Mouse (Mus musculus): ENCODE data around the gene Hoxb8. TPM values are rescaled to one million over a fixed set of nuclear protein-coding genes. Genes with fewer than 3 reads are reported as not detected.

Gene Hoxb8
- polyA plus RNA-seq (2014; fragmentation: Illumina TruSeq; extraction: RNeasy Lipid Tissue Mini Kit (QIAGEN cat#74804); ENCODE audit: insufficient read depth, low read depth, low replicate concordance) = 0.17 TPM

DNA sequence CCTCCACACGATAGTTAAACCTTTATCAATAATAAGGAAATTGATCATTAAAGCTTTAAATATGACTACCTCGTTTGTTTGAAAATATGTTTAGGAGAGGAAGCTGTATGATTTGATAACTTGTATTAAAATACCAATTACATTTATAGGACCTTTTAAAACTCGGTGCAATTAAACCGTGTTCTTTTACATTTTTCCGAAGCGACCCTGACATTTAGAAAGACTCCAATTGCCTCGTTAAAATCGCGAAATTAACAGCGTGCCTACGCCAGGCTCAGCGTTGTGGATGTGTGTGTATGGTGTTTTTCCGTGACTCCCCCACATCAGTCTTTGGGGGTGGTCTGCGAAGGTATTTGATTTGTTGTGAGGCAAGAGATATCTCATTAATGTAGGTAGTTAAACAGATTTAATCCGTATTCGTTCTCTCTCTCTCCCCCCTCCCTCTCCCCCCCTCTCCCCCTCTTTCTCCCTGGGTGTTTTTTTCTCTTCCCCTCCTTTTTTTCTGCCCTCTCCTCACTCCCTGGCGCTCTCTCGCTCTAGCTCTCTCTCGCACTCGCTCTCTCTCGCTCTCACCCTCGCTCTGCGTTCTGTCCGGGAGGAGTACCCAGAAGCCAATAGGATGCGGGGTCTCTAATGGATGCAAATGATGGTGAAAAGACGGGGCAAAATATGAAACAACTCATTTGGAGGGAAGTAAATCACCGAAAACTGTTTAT, at the start of gene Hoxb8:
TSS of gene Hoxb8 (plus strand) at position 51 of the 716 bp plus-strand sequence.

DNA sequence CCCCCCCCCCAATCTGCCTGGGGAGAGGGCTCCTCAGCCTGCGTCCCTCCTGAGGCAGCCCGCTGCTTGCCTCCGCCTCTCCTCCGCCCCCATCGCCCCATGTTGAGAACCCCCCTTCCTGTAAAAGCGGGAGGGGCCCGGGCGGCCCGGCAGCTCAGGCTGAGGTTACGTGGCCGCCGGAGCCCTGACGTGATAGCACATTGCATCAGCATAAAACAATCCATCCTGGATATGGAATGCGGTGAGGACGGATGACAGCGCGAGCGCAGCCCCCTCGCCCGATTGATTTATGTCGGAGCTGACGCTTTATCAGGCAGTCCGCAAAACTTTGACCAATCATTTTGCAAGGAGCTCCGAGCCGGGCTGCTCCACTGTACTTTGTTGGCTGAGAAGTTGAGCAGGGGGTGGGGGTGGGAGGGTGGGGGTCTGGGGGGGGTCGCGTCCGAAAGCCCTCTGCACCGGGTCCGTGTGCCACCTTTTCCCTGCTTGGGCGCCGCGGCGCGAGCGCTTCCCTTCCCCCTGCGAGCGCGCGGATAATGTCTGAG, 10.6 kb upstream of the Hoxb8 start, which contains the start of gene Hoxb9:
TSS of gene Hoxb9 (plus strand) at position 462 of the 545 bp plus-strand sequence.

GRCm38 (mm10) chr11:96285771-96286738, 4.3 kb downstream of the Hoxb8 start, which contains the start of gene Hoxb7:
Hoxb7 (plus strand) TSS chr11:96286623.

DNA sequence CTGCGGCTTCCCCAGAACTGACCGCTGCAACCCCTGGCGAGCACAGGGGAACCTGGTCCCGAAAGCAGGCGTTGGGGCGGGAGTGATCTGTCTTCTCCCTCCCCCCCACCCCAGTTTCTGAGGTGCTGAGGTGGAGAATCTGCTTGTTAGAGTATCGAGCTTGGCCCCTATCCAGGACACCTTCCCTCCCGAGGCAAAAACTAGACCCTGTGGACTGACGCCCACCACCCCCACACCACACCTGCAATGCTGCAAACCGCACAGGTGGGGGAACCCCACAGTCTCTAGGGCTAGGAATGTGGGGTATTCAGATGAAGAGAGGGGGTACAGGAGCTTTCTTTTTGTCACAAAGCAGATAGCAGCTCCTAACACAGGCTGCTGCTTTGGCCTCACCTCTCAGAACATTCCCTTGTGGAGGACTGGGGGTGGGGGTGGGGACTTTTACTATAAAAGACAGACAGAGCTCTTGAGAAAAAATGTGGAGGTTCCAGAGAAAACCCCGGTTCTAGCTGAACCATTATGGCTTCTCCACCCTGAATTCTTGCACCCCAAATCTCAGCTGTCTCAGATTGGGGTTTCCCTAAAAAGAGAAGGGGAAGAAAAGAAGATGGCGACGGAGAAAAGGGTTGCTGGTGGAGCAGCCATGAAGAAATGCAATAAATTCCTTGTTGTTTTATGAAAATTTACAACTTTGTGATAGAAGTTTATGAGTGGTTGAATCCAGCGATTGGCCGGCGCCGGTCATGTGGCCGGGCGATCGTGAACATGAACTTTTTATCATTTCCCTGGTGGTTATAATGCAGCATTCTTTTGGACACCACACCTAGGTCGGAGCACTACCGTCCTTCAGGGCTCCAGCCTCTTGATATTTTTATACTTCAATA, 10.2 kb downstream of the Hoxb8 start, which contains the start of gene Hoxb6:
TSS of gene Hoxb6 (plus strand) at position 796 of the 884 bp plus-strand sequence.

DNA sequence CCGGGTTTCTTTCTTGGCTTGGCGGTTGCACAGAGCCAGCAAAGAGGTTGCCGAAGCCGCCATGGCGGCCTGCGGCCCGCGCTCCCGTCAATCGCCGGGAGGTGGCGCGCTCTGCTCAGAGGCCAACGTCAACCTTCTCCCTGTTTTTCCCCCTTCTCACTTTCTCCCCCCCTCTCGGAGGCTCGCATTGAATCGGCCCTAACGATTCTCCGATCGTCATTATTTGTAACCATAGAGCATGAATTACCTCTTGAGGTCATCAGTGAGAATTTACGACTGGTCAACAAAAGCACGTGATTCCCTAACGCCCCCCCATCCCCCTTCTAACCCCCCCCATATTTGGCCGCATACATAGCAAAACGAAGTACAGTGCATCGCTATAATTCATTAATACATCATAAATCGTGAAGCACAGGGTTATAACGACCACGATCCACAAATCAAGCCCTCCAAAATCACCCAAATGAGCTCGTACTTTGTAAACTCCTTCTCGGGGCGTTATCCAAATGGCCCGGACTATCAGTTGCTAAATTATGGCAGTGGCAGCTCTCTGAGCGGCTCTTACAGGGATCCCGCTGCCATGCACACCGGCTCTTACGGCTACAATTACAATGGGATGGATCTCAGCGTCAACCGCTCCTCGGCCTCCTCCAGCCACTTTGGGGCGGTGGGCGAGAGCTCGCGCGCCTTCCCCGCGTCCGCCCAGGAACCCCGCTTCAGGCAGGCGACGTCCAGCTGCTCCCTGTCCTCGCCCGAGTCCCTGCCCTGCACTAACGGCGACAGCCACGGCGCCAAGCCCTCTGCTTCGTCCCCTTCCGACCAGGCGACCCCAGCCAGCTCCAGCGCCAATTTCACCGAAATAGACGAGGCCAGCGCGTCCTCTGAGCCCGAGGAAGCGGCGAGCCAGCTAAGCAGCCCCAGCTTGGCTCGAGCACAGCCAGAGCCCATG, 21.7 kb downstream of the Hoxb8 start, which contains the start of gene Hoxb5:
TSS of gene Hoxb5 (plus strand) at position 186 of the 949 bp plus-strand sequence.

GRCm38 (mm10) chr11:96317608-96318367, 36.1 kb downstream of the Hoxb8 start, which contains the start of gene Hoxb4:
Hoxb4 (plus strand) TSS chr11:96318267.

DNA sequence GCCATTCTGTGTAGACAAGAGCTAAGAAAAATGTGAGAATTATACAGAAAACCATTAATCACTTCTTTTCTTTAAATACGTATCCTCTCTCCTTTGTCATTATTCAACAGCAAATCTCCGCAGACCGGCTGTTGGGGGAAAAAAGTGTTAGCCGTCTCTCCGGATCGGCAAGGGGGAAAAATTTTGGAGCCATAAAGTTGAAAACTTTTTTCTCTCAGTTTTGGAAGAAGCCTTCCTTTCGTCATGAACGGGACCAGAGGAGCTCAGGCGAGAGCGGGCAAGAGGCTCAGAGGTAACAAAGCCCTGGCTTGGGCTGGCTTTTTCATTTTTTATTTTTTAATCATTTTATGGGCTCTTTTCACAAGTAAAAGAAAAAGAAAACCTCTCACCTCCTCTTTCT, 41.4 kb downstream of the Hoxb8 start, which contains the start of gene Hoxb3:
TSS of gene Hoxb3 (plus strand) at position 173 of the 400 bp plus-strand sequence.

Other genes starting within 250 kb of the Hoxb8 start
- gene Snf8, start 247.0 kb upstream of the Hoxb8 start, polyA plus RNA-seq (2014; fragmentation: Illumina TruSeq; extraction: RNeasy Lipid Tissue Mini Kit (QIAGEN cat#74804); ENCODE audit: insufficient read depth, low read depth, low replicate concordance) = 69.6 TPM
- gene Ube2z, start 216.5 kb upstream of the Hoxb8 start, polyA plus RNA-seq (2014; fragmentation: Illumina TruSeq; extraction: RNeasy Lipid Tissue Mini Kit (QIAGEN cat#74804); ENCODE audit: insufficient read depth, low read depth, low replicate concordance) = 35.5 TPM
- gene Atp5g1, start 206.2 kb upstream of the Hoxb8 start, polyA plus RNA-seq (2014; fragmentation: Illumina TruSeq; extraction: RNeasy Lipid Tissue Mini Kit (QIAGEN cat#74804); ENCODE audit: insufficient read depth, low read depth, low replicate concordance) = 235 TPM
- gene Calcoco2, start 169.9 kb upstream of the Hoxb8 start, polyA plus RNA-seq (2014; fragmentation: Illumina TruSeq; extraction: RNeasy Lipid Tissue Mini Kit (QIAGEN cat#74804); ENCODE audit: insufficient read depth, low read depth, low replicate concordance) = 0.70 TPM
- 1.8 TPM for gene Ttll6, start 148.1 kb upstream of the Hoxb8 start, polyA plus RNA-seq (2014; fragmentation: Illumina TruSeq; extraction: RNeasy Lipid Tissue Mini Kit (QIAGEN cat#74804); ENCODE audit: insufficient read depth, low read depth, low replicate concordance)
- not detected for gene Hoxb13, start 87.6 kb upstream of the Hoxb8 start, polyA plus RNA-seq (2014; fragmentation: Illumina TruSeq; extraction: RNeasy Lipid Tissue Mini Kit (QIAGEN cat#74804); ENCODE audit: insufficient read depth, low read depth, low replicate concordance)
- not detected for gene Hoxb9, start 10.4 kb upstream of the Hoxb8 start, polyA plus RNA-seq (2014; fragmentation: Illumina TruSeq; extraction: RNeasy Lipid Tissue Mini Kit (QIAGEN cat#74804); ENCODE audit: insufficient read depth, low read depth, low replicate concordance)
- gene Hoxb7, start 4.7 kb downstream of the Hoxb8 start, polyA plus RNA-seq (2014; fragmentation: Illumina TruSeq; extraction: RNeasy Lipid Tissue Mini Kit (QIAGEN cat#74804); ENCODE audit: insufficient read depth, low read depth, low replicate concordance) = 1.9 TPM
- 6.4 TPM for gene Hoxb6, start 10.6 kb downstream of the Hoxb8 start, polyA plus RNA-seq (2014; fragmentation: Illumina TruSeq; extraction: RNeasy Lipid Tissue Mini Kit (QIAGEN cat#74804); ENCODE audit: insufficient read depth, low read depth, low replicate concordance)
- 14.2 TPM for gene Hoxb5, start 21.4 kb downstream of the Hoxb8 start, polyA plus RNA-seq (2014; fragmentation: Illumina TruSeq; extraction: RNeasy Lipid Tissue Mini Kit (QIAGEN cat#74804); ENCODE audit: insufficient read depth, low read depth, low replicate concordance)
- 4.7 TPM for gene Hoxb4, start 36.4 kb downstream of the Hoxb8 start, polyA plus RNA-seq (2014; fragmentation: Illumina TruSeq; extraction: RNeasy Lipid Tissue Mini Kit (QIAGEN cat#74804); ENCODE audit: insufficient read depth, low read depth, low replicate concordance)
- gene Hoxb3, start 41.4 kb downstream of the Hoxb8 start, polyA plus RNA-seq (2014; fragmentation: Illumina TruSeq; extraction: RNeasy Lipid Tissue Mini Kit (QIAGEN cat#74804); ENCODE audit: insufficient read depth, low read depth, low replicate concordance) = 2.9 TPM
- 9.5 TPM for gene Hoxb2, start 68.6 kb downstream of the Hoxb8 start, polyA plus RNA-seq (2014; fragmentation: Illumina TruSeq; extraction: RNeasy Lipid Tissue Mini Kit (QIAGEN cat#74804); ENCODE audit: insufficient read depth, low read depth, low replicate concordance)
- not detected for gene Hoxb1, start 83.8 kb downstream of the Hoxb8 start, polyA plus RNA-seq (2014; fragmentation: Illumina TruSeq; extraction: RNeasy Lipid Tissue Mini Kit (QIAGEN cat#74804); ENCODE audit: insufficient read depth, low read depth, low replicate concordance)
- gene Skap1, start 182.7 kb downstream of the Hoxb8 start, polyA plus RNA-seq (2014; fragmentation: Illumina TruSeq; extraction: RNeasy Lipid Tissue Mini Kit (QIAGEN cat#74804); ENCODE audit: insufficient read depth, low read depth, low replicate concordance) = 8.4 TPM